Mouse (Mus musculus): ENCODE results near the gene Nfatc3. TPM values are rescaled to one million over a fixed set of nuclear protein-coding genes. Genes with fewer than 3 reads are reported as not detected.

Nfatc3 gene
- total and polyA plus RNA-seq, 3 experiments = 29.0 to 96.3 (median 37.8) TPM

GRCm38 (mm10) chr8:106075161-106075862, 16.7 kb downstream of the Nfatc3 start:
- Histone ChIP-seq H3K9me3 (replicated peaks; ENCODE audit: low read length) (peaks cover 5% of the 10 kb centered on the region), H3K27ac (ENCODE audit: insufficient read depth, low read depth) (peak overlapping the region; percentile 38; the same call in 1 of the 2 replicates), H3K36me3 (replicated peaks in 1 of 2; ENCODE audit: control insufficient read depth in 1 of 2, insufficient read depth in 1 of 2, low read length in 1 of 2) (peaks cover 18 to 70% of the 10 kb centered on the region in 2 experiments), H3K9ac (ENCODE audit: insufficient read depth, low read depth) (peak overlapping the region; percentile 0; the same call in 1 of the 2 replicates), H3K27me3 (replicated peaks) (no peaks in the 10 kb centered on the region), H3K4me2 (ENCODE audit: insufficient read depth, low read depth, poor library complexity, severe bottlenecking) (peak overlapping the region; percentile 57), H3K4me1 (ENCODE audit: control insufficient read depth in 1 of 2, insufficient read depth in 2 of 2) (peaks cover 9 to 41% of the 10 kb centered on the region in 2 experiments; a peak in 3 of 4 replicates), H3K4me3 (replicated peaks in 1 of 3; ENCODE audit: low read depth in 2 of 3, low read length in 2 of 3, poor library complexity in 1 of 3) (no peak overlapping the region), H3K79me2 (replicated peaks; ENCODE audit: control insufficient read depth, extremely low read depth, insufficient read depth, poor library complexity, severe bottlenecking) (peaks cover 95% of the 10 kb centered on the region)
- TF ChIP-seq TCF12 (IDR thresholded peaks at IDR 0.05; ENCODE audit: low read depth, low read length) (no peak), CHD1 (IDR thresholded peaks at IDR 0.05; ENCODE audit: low read depth, low read length) (peak; percentile 77; the same call in 1 of the 2 replicates), SMC3 (IDR thresholded peaks at IDR 0.05; ENCODE audit: low read depth, low read length) (peak; percentile 66), POLR2A (IDR thresholded peaks at IDR 0.05; ENCODE audit: low read depth, low read length) (no peak), RAD21 (IDR thresholded peaks at IDR 0.05; ENCODE audit: low read depth, low read length) (peak; percentile 53), CTCF (conservative IDR thresholded peaks at IDR 0.05 in 1 of 2, IDR thresholded peaks at IDR 0.05 in 1 of 2; ENCODE audit: low read depth in 2 of 2, low read length in 2 of 2) (peak in 1 of 2 experiments; percentile 72; a peak in 2 of 4 replicates), SIN3A (IDR thresholded peaks at IDR 0.05; ENCODE audit: low read length) (0 out of 2 replicates have a peak, but pooled peaks have one; percentile 50)
- no peak for DNase-seq (ENCODE audit: extremely low read depth)
- dilution Hi-C loops (cut with MboI; ENCODE audit: extremely low pct_ligation_motif_present, extremely low pct_unique_long_range_greater_than_20kb, low sequenced_read_pairs) = no loop called here
- in situ Hi-C loops (cut with MboI; ENCODE audit: low pct_ligation_motif_present, low pct_unique_long_range_greater_than_20kb, low sequenced_read_pairs) = no loop called here

GRCm38 (mm10) chr8:106075863-106076174, 17.2 kb downstream of the Nfatc3 start:
- Histone ChIP-seq H3K4me3 (replicated peaks in 1 of 3; ENCODE audit: low read depth in 2 of 3, low read length in 2 of 3, poor library complexity in 1 of 3) (no peak overlapping the region), H3K79me2 (replicated peaks; ENCODE audit: control insufficient read depth, extremely low read depth, insufficient read depth, poor library complexity, severe bottlenecking) (peaks cover 95% of the 10 kb centered on the region), H3K4me1 (ENCODE audit: control insufficient read depth in 1 of 2, insufficient read depth in 2 of 2) (peaks cover 9 to 41% of the 10 kb centered on the region in 2 experiments; a peak in 3 of 4 replicates), H3K27me3 (replicated peaks) (no peaks in the 10 kb centered on the region), H3K9ac (ENCODE audit: insufficient read depth, low read depth) (no peak overlapping the region), H3K36me3 (replicated peaks in 1 of 2; ENCODE audit: control insufficient read depth in 1 of 2, insufficient read depth in 1 of 2, low read length in 1 of 2) (peaks cover 20 to 72% of the 10 kb centered on the region in 2 experiments), H3K9me3 (replicated peaks; ENCODE audit: low read length) (peaks cover 5% of the 10 kb centered on the region), H3K4me2 (ENCODE audit: insufficient read depth, low read depth, poor library complexity, severe bottlenecking) (no peak overlapping the region), H3K27ac (ENCODE audit: insufficient read depth, low read depth) (peak overlapping the region; percentile 38; the same call in 1 of the 2 replicates)
- DNase-seq (ENCODE audit: extremely low read depth) = no peak
- dilution Hi-C loops (cut with MboI; ENCODE audit: extremely low pct_ligation_motif_present, extremely low pct_unique_long_range_greater_than_20kb, low sequenced_read_pairs) (no loop called here), in situ Hi-C loops (cut with MboI; ENCODE audit: low pct_ligation_motif_present, low pct_unique_long_range_greater_than_20kb, low sequenced_read_pairs) (no loop called here)
- TF ChIP-seq SIN3A (IDR thresholded peaks at IDR 0.05; ENCODE audit: low read length) (no peak), ETS1 (conservative IDR thresholded peaks at IDR 0.05; ENCODE audit: low read depth, low read length) (no peak)

DNA sequence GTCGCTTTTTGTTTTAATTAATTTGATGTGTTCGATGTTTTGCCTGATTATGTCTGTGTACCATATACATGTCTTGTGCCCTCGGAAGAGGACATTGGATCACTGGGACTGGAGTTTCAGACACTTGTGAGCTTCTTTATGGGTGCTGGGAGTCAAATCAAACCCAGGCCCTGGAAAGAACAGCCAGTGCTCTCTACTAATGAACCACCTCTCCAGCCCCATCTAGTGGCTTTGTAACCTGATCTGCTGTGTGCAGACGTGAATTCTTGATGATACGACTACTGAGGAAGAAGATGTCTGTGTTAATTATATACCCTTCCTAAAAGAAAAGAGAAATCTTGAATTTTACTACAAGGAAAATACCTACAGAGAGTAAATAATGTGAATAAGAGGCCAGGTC, 18.0 kb downstream of the Nfatc3 start:
- Histone ChIP-seq H3K79me2 (replicated peaks; ENCODE audit: control insufficient read depth, extremely low read depth, insufficient read depth, poor library complexity, severe bottlenecking) (peaks cover 94% of the 10 kb centered on the region), H3K4me3 (replicated peaks in 1 of 3; ENCODE audit: low read depth in 2 of 3, low read length in 2 of 3, poor library complexity in 1 of 3) (no peak overlapping the region), H3K9me3 (replicated peaks; ENCODE audit: low read length) (peaks cover 5% of the 10 kb centered on the region), H3K9ac (ENCODE audit: insufficient read depth, low read depth) (no peak overlapping the region), H3K27ac (ENCODE audit: insufficient read depth, low read depth) (no peak overlapping the region), H3K27me3 (replicated peaks) (no peaks in the 10 kb centered on the region), H3K36me3 (replicated peaks in 1 of 2; ENCODE audit: control insufficient read depth in 1 of 2, insufficient read depth in 1 of 2, low read length in 1 of 2) (peaks cover 23 to 74% of the 10 kb centered on the region in 2 experiments), H3K4me1 (ENCODE audit: control insufficient read depth in 1 of 2, insufficient read depth in 2 of 2) (peaks cover 9 to 41% of the 10 kb centered on the region in 2 experiments; a peak in 3 of 4 replicates), H3K4me2 (ENCODE audit: insufficient read depth, low read depth, poor library complexity, severe bottlenecking) (no peak overlapping the region)
- in situ Hi-C loops (cut with MboI; ENCODE audit: low pct_ligation_motif_present, low pct_unique_long_range_greater_than_20kb, low sequenced_read_pairs) = no loop called here
- no peak for DNase-seq (ENCODE audit: extremely low read depth)
- dilution Hi-C loops (cut with MboI; ENCODE audit: extremely low pct_ligation_motif_present, extremely low pct_unique_long_range_greater_than_20kb, low sequenced_read_pairs) = no loop called here
- TF ChIP-seq ZC3H11A (IDR thresholded peaks at IDR 0.05; ENCODE audit: low read depth, low read length) (no peak), MXI1 (IDR thresholded peaks at IDR 0.05; ENCODE audit: low read depth, low read length) (no peak), USF2 (conservative IDR thresholded peaks at IDR 0.05; ENCODE audit: low read depth, low read length) (no peak), NRF1 (IDR thresholded peaks at IDR 0.05; ENCODE audit: low read depth, low read length) (no peak), RCOR1 (conservative IDR thresholded peaks at IDR 0.05; ENCODE audit: low read depth, low read length) (no peak), ZKSCAN1 (IDR thresholded peaks at IDR 0.05; ENCODE audit: borderline replicate concordance, low read depth, low read length) (no peak), MEF2A (IDR thresholded peaks at IDR 0.05; ENCODE audit: borderline replicate concordance, low read depth, low read length) (no peak), CTCF (conservative IDR thresholded peaks at IDR 0.05 in 1 of 2, IDR thresholded peaks at IDR 0.05 in 1 of 2; ENCODE audit: low read depth in 2 of 2, low read length in 2 of 2) (peak in 1 of 2 experiments; percentile 62; a peak in 2 of 4 replicates), RAD21 (IDR thresholded peaks at IDR 0.05; ENCODE audit: low read depth, low read length) (peak; percentile 37), JUN (IDR thresholded peaks at IDR 0.05; ENCODE audit: insufficient read depth, low read depth, low read length) (no peak), IRF4 (IDR thresholded peaks at IDR 0.05; ENCODE audit: low read depth, low read length) (no peak), E2F4 (IDR thresholded peaks at IDR 0.05; ENCODE audit: insufficient replicate concordance, low read depth, low read length) (no peak), JUND (conservative IDR thresholded peaks at IDR 0.05; ENCODE audit: low read depth, low read length) (no peak), ELF1 (IDR thresholded peaks at IDR 0.05; ENCODE audit: low read depth, low read length) (no peak), GABPA (IDR thresholded peaks at IDR 0.05; ENCODE audit: insufficient replicate concordance, low read depth, low read length) (no peak), MAX (IDR thresholded peaks at IDR 0.05; ENCODE audit: low read length) (no peak), NELFE (IDR thresholded peaks at IDR 0.05; ENCODE audit: low read depth, low read length) (no peak), POLR2AphosphoS2 (IDR thresholded peaks at IDR 0.05; ENCODE audit: low read depth, low read length) (no peak)
